Comparison of ENCODE assay signal across 8 mouse cellular contexts in the genomic region with DNA sequence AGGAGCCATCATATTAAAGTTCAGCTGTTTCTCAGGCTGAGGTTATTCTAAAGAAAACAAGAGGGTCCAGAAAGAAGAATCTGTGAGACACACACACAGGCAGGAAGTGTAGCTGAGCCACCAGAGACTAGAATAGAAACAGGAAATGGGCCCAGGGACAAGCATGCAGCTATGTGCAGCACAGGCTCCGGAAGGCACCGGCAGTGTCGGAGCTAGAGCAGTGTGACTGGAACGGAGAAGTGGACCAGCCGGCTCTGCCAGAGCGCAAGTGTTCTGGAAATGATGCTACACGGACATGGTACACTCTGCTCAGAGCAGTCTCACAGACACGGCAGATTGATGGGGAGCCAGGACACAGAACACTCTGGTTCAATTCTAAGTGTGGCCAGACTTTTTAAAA. TPM values are rescaled to one million over a fixed set of nuclear protein-coding genes. Genes with fewer than 3 reads are reported as not detected.
DNase-seq lines count a peak whose midpoint lies in the region; ATAC-seq and TF ChIP-seq lines count a peak whose summit lies in the region.

No protein-coding gene starts in this region.

- no peaks in the 10 kb centered on the region for H3K27me3 ChIP-seq in embryonic facial prominence, embryonic 12.5 days
- H3K27me3 ChIP-seq in heart, postnatal 0 days (ENCODE audit: control insufficient read depth, insufficient read depth, low read length), result no peaks in the 10 kb centered on the region
- H3K27me3 ChIP-seq in lung, embryonic 16.5 days (ENCODE audit: control insufficient read depth, insufficient read depth, low read depth, low read length), result no peaks in the 10 kb centered on the region

- no peak for TF ChIP-seq EP300 in heart, postnatal 0 days (IDR thresholded peaks at IDR 0.05; ENCODE audit: low read depth)

- WGBS in embryonic facial prominence, embryonic 12.5 days, result 38% methylated on average over 8 of the region's 8 CpGs
- under 1% methylated on average over 8 of the region's 8 CpGs for WGBS in heart, postnatal 0 days
- WGBS in lung, embryonic 16.5 days, result 10% methylated on average over 8 of the region's 8 CpGs

- no peaks in the 10 kb centered on the region for H3K9me3 ChIP-seq in embryonic facial prominence, embryonic 12.5 days
- H3K9me3 ChIP-seq in heart, postnatal 0 days (replicated peaks; ENCODE audit: control insufficient read depth, low read length), result no peaks in the 10 kb centered on the region
- H3K9me3 ChIP-seq in lung, embryonic 16.5 days (ENCODE audit: control insufficient read depth, low read length), result no peaks in the 10 kb centered on the region

- peaks cover 55% of the 10 kb centered on the region for H3K36me3 ChIP-seq in embryonic facial prominence, embryonic 12.5 days
- H3K36me3 ChIP-seq in heart, postnatal 0 days (replicated peaks; ENCODE audit: control insufficient read depth, insufficient read depth, low read length), result peaks cover 31% of the 10 kb centered on the region
- peaks cover 11% of the 10 kb centered on the region for H3K36me3 ChIP-seq in lung, embryonic 16.5 days (ENCODE audit: control insufficient read depth, insufficient read depth, low read length)

- DNase-seq in CD8-positive naive resting alpha-beta T cell, adult 2 months (ENCODE audit: low read depth in 2 of 2, low spot score in 2 of 2), result peak; percentile 71 to 77
- DNase-seq in adrenal gland, adult (ENCODE audit: inconsistent age in 2 of 2, low spot score in 1 of 2), result peak; percentile 62 to 79
- peak; percentile 76 for DNase-seq in heart, postnatal 0 days (ENCODE audit: low spot score)
- DNase-seq in layer of hippocampus, adult 11-12 months (ENCODE audit: low spot score), result peak; percentile 67
- DNase-seq in spleen, postnatal 10 days (ENCODE audit: low spot score in 2 of 2), result peak; percentile 30 to 81
- DNase-seq in ovary, postnatal 14 days (ENCODE audit: low spot score), result no peak

- TF ChIP-seq CTCF in heart, postnatal 0 days (IDR thresholded peaks at IDR 0.05; ENCODE audit: low read depth), result no peak

- no peak for ATAC-seq in embryonic facial prominence, embryonic 12.5 days (ENCODE audit: insufficient number of reproducible peaks, insufficient read depth, low FRiP score, low TSS enrichment)
- peak; percentile 79 for ATAC-seq in heart, postnatal 0 days (ENCODE audit: insufficient read depth, low read depth)
- peak; percentile 95 for ATAC-seq in lung, embryonic 16.5 days (ENCODE audit: low read depth)

- H3K27ac ChIP-seq in embryonic facial prominence, embryonic 12.5 days, result peak overlapping the region; percentile 50
- peak overlapping the region; percentile 82 for H3K27ac ChIP-seq in heart, postnatal 0 days (ENCODE audit: low read depth)
- H3K27ac ChIP-seq in lung, embryonic 16.5 days (ENCODE audit: low read length), result peak overlapping the region; percentile 92

- H3K4me3 ChIP-seq in embryonic facial prominence, embryonic 12.5 days, result no peak overlapping the region
- H3K4me3 ChIP-seq in heart, postnatal 0 days (ENCODE audit: low read depth, low read length), result no peak overlapping the region
- no peak overlapping the region for H3K4me3 ChIP-seq in lung, embryonic 16.5 days (ENCODE audit: low read length)

- no peak overlapping the region for H3K9ac ChIP-seq in embryonic facial prominence, embryonic 12.5 days
- H3K9ac ChIP-seq in heart, postnatal 0 days (replicated peaks; ENCODE audit: low read depth, low read length), result no peak overlapping the region
- H3K9ac ChIP-seq in lung, embryonic 16.5 days (ENCODE audit: low read length), result no peak overlapping the region

- no peak overlapping the region for H3K4me2 ChIP-seq in embryonic facial prominence, embryonic 12.5 days (replicated peaks)
- peak overlapping the region; percentile 39 for H3K4me2 ChIP-seq in heart, postnatal 0 days (ENCODE audit: low read depth, low read length)
- peak overlapping the region; percentile 42 for H3K4me2 ChIP-seq in lung, embryonic 16.5 days (ENCODE audit: low read depth, low read length)

- peaks cover 24% of the 10 kb centered on the region for H3K4me1 ChIP-seq in embryonic facial prominence, embryonic 12.5 days
- peaks cover 52% of the 10 kb centered on the region for H3K4me1 ChIP-seq in heart, postnatal 0 days (ENCODE audit: control insufficient read depth, insufficient read depth)
- peaks cover 36% of the 10 kb centered on the region for H3K4me1 ChIP-seq in lung, embryonic 16.5 days (replicated peaks; ENCODE audit: control insufficient read depth, insufficient read depth, low read length)

RNA-seq across cellular contexts. Expression of a gene that starts 34.5 kb away (rescaled TPM):
- 19.7 and 20.4 TPM in 2 replicates for polyA plus RNA-seq in embryonic facial prominence, embryonic 12.5 days (2016; fragmentation: Nextera tagmentation; extraction: Ambion mirVana)
- total RNA-seq in heart, postnatal 0 days (2014; rRNA removed; ENCODE audit: low replicate concordance), result 8.7 and 13.7 TPM in 2 replicates
- polyA plus RNA-seq in heart, postnatal 0 days (2015; fragmentation: Nextera tagmentation; extraction: Ambion mirVana), result 12.9 and 13.5 TPM in 2 replicates
- 20.1 and 20.7 TPM in 2 replicates for polyA plus RNA-seq in lung, embryonic 16.5 days (2015; fragmentation: Nextera tagmentation; extraction: Ambion mirVana)

RNA-seq across cellular contexts. Expression of a gene that starts 49.6 kb away (rescaled TPM):
- 37.5 and 40.1 TPM in 2 replicates for polyA plus RNA-seq in embryonic facial prominence, embryonic 12.5 days (2016; fragmentation: Nextera tagmentation; extraction: Ambion mirVana)
- total RNA-seq in heart, postnatal 0 days (2014; rRNA removed; ENCODE audit: low replicate concordance), result 27.9 and 33.3 TPM in 2 replicates
- polyA plus RNA-seq in heart, postnatal 0 days (2015; fragmentation: Nextera tagmentation; extraction: Ambion mirVana), result 9.7 and 10.1 TPM in 2 replicates
- polyA plus RNA-seq in lung, embryonic 16.5 days (2015; fragmentation: Nextera tagmentation; extraction: Ambion mirVana), result 28.4 and 28.9 TPM in 2 replicates

RNA-seq across cellular contexts. Expression of a gene that starts 57.0 kb away (rescaled TPM):
- 4.5 and 6.2 TPM in 2 replicates for polyA plus RNA-seq in embryonic facial prominence, embryonic 12.5 days (2016; fragmentation: Nextera tagmentation; extraction: Ambion mirVana)
- total RNA-seq in heart, postnatal 0 days (2014; rRNA removed; ENCODE audit: low replicate concordance), result 11.4 and 21.8 TPM in 2 replicates
- 1.7 and 2.3 TPM in 2 replicates for polyA plus RNA-seq in heart, postnatal 0 days (2015; fragmentation: Nextera tagmentation; extraction: Ambion mirVana)
- 3.1 and 3.3 TPM in 2 replicates for polyA plus RNA-seq in lung, embryonic 16.5 days (2015; fragmentation: Nextera tagmentation; extraction: Ambion mirVana)
